Mouse (Mus musculus) MEL (cell line): Measurements from ENCODE around the gene Pdzd2. TPM values are rescaled to one million over a fixed set of nuclear protein-coding genes. Genes with fewer than 3 reads are reported as not detected.
A peak's percentile ranks its signal among the peaks of the same experiment; 100 is the strongest.

Experiments used
- DNase-seq: peaks from one replicate; pipeline ENCODE4 v3.0.0; 2011; ENCODE audit warnings: low read depth, low spot score
- H3K27ac ChIP-seq: 2 replicates; pipeline ENCODE4 v1.5.1; 2012; ENCODE audit warnings: low read depth, mild to moderate bottlenecking, control low read depth, low read length, moderate library complexity; ENCODE audit not compliant: control insufficient read depth
- H3K27me3 ChIP-seq, 2 experiments: fragments of 150-350 bp in 1 of 2; sonication (generic) in 1 of 2; 2 replicates each; pipeline ENCODE4 v1.6.1; 2012; ENCODE audit warnings: low read length in 2 of 2, mild to moderate bottlenecking in 2 of 2, improper control_type of control experiment in 1 of 2, moderate library complexity in 1 of 2; ENCODE audit not compliant: insufficient read depth in 2 of 2, control insufficient read depth in 1 of 2
- H3K36me3 ChIP-seq, 2 experiments: 2 replicates each; pipeline ENCODE4 v1.6.1; 2012 to 2014; ENCODE audit warnings: low read length in 2 of 2, improper control_type of control experiment in 1 of 2, inconsistent platforms in 1 of 2, mild to moderate bottlenecking in 1 of 2; ENCODE audit not compliant: insufficient read depth in 2 of 2, control insufficient read depth in 1 of 2
- H3K4me1 ChIP-seq, 2 experiments: fragments of 150-350 bp in 1 of 2; sonication (generic) in 1 of 2; 2 replicates each; pipeline ENCODE4 v1.6.1; 2012; ENCODE audit warnings: low read length in 2 of 2, improper control_type of control experiment in 1 of 2, mild to moderate bottlenecking in 1 of 2; ENCODE audit not compliant: insufficient read depth in 2 of 2, control insufficient read depth in 1 of 2
- H3K4me3 ChIP-seq, 2 experiments: fragments of 150-350 bp in 1 of 2; sonication (generic) in 1 of 2; 2 replicates each; pipeline ENCODE4 v1.5.1; 2012; ENCODE audit warnings: low read depth in 2 of 2, low read length in 2 of 2, mild to moderate bottlenecking in 2 of 2, moderate library complexity in 2 of 2, control low read depth in 1 of 2, improper control_type of control experiment in 1 of 2; ENCODE audit not compliant: control insufficient read depth in 1 of 2, insufficient read depth in 1 of 2
- H3K79me2 ChIP-seq: 2 replicates; pipeline ENCODE4 v1.6.1; 2012; ENCODE audit warnings: mild to moderate bottlenecking, low read length, moderate library complexity; ENCODE audit not compliant: control insufficient read depth, poor library complexity, insufficient read depth
- H3K9ac ChIP-seq: 2 replicates; pipeline ENCODE4 v1.6.1; 2012; ENCODE audit warnings: low read depth, mild to moderate bottlenecking, control low read depth, low read length, moderate library complexity; ENCODE audit not compliant: control insufficient read depth, poor library complexity, severe bottlenecking
- H3K9me3 ChIP-seq: fragments of 150-350 bp; sonication (generic); replicated peaks from 2 replicates; pipeline ENCODE4 v1.6.1; 2012; ENCODE audit warnings: mild to moderate bottlenecking, low read length, improper control_type of control experiment, moderate library complexity; ENCODE audit not compliant: insufficient read depth
- CHD1 ChIP-seq: IDR thresholded peaks from 2 replicates; pipeline ENCODE4 v1.6.1; 2012; ENCODE audit warnings: low read depth, mild to moderate bottlenecking, inconsistent platforms, low read length, improper control_type of control experiment
- CHD2 ChIP-seq: IDR thresholded peaks from 2 replicates; pipeline ENCODE4 v1.6.1; 2011; ENCODE audit warnings: low read length, improper control_type of control experiment
- CTCF ChIP-seq, 3 experiments: IDR thresholded peaks in 2 of 3; conservative IDR thresholded peaks in 1 of 3; 2 replicates each; pipeline ENCODE4 v1.5.1; 2011 to 2012; ENCODE audit warnings: low read length in 3 of 3, low read depth in 2 of 3, mild to moderate bottlenecking in 2 of 3, improper control_type of control experiment in 1 of 3, inconsistent platforms in 1 of 3, mixed read lengths in 1 of 3, moderate library complexity in 1 of 3; ENCODE audit not compliant: control insufficient read depth in 1 of 3, insufficient read depth in 1 of 3, poor library complexity in 1 of 3, severe bottlenecking in 1 of 3
- E2F4 ChIP-seq: IDR thresholded peaks from 2 replicates; pipeline ENCODE4 v1.6.1; 2011; ENCODE audit warnings: low read depth, low read length, improper control_type of control experiment, borderline replicate concordance
- ELF1 ChIP-seq: IDR thresholded peaks from 2 replicates; pipeline ENCODE4 v1.6.1; 2014; ENCODE audit warnings: low read depth, mild to moderate bottlenecking, inconsistent platforms, low read length, improper control_type of control experiment, moderate library complexity
- ETS1 ChIP-seq: IDR thresholded peaks from 2 replicates; pipeline ENCODE4 v1.6.1; 2012; ENCODE audit warnings: low read depth, mild to moderate bottlenecking, inconsistent platforms, low read length, improper control_type of control experiment, moderate library complexity
- GABPA ChIP-seq: IDR thresholded peaks from 2 replicates; pipeline ENCODE4 v1.6.1; 2012; ENCODE audit warnings: low read depth, mild to moderate bottlenecking, inconsistent platforms, low read length, improper control_type of control experiment, moderate library complexity
- GATA1 ChIP-seq: IDR thresholded peaks from 2 replicates; pipeline ENCODE4 v1.6.1; 2011; ENCODE audit warnings: low read depth, low read length, improper control_type of control experiment
- JUND ChIP-seq: IDR thresholded peaks from 2 replicates; pipeline ENCODE4 v1.6.1; 2011; ENCODE audit warnings: low read depth, mild to moderate bottlenecking, improper control_type of control experiment, low read length
- MAX ChIP-seq: IDR thresholded peaks from 2 replicates; pipeline ENCODE4 v1.6.1; 2011; ENCODE audit warnings: low read length, improper control_type of control experiment
- MAZ ChIP-seq: IDR thresholded peaks from 2 replicates; pipeline ENCODE4 v1.6.1; 2012; ENCODE audit warnings: low read depth, mild to moderate bottlenecking, inconsistent platforms, low read length, improper control_type of control experiment
- MEF2A ChIP-seq: IDR thresholded peaks from 2 replicates; pipeline ENCODE4 v1.6.1; 2014; ENCODE audit warnings: low read depth, mild to moderate bottlenecking, inconsistent platforms, low read length, improper control_type of control experiment; ENCODE audit not compliant: poor library complexity, insufficient replicate concordance, severe bottlenecking; ENCODE audit errors: extremely low read depth
- MXI1 ChIP-seq: IDR thresholded peaks from 2 replicates; pipeline ENCODE4 v1.6.1; 2011; ENCODE audit warnings: mild to moderate bottlenecking, low read depth, low read length, improper control_type of control experiment
- POLR2AphosphoS2 ChIP-seq: IDR thresholded peaks from 2 replicates; pipeline ENCODE4 v1.6.1; 2011; ENCODE audit warnings: low read length, improper control_type of control experiment
- POLR2AphosphoS5 ChIP-seq: IDR thresholded peaks from 2 replicates; pipeline ENCODE4 v1.6.1; 2012; ENCODE audit warnings: low read depth, borderline replicate concordance, mild to moderate bottlenecking, inconsistent platforms, low read length, moderate library complexity, mixed read lengths
- SMC3 ChIP-seq: IDR thresholded peaks from 2 replicates; pipeline ENCODE4 v1.6.1; 2011; ENCODE audit warnings: low read depth, low read length, improper control_type of control experiment
- TAL1 ChIP-seq: IDR thresholded peaks from 2 replicates; pipeline ENCODE4 v1.6.1; 2012; ENCODE audit warnings: mild to moderate bottlenecking, inconsistent platforms, low read length, moderate library complexity, mixed read lengths
- TCF12 ChIP-seq: IDR thresholded peaks from 2 replicates; pipeline ENCODE4 v1.6.1; 2014; ENCODE audit warnings: low read depth, mild to moderate bottlenecking, inconsistent platforms, low read length, improper control_type of control experiment, moderate library complexity
- UBTF ChIP-seq: IDR thresholded peaks from 2 replicates; pipeline ENCODE4 v1.6.1; 2012; ENCODE audit warnings: low read depth, mild to moderate bottlenecking, inconsistent platforms, low read length, improper control_type of control experiment, moderate library complexity, borderline replicate concordance; ENCODE audit not compliant: insufficient read depth
- USF1 ChIP-seq: IDR thresholded peaks from 2 replicates; pipeline ENCODE4 v1.6.1; 2014; ENCODE audit warnings: low read depth, mild to moderate bottlenecking, inconsistent platforms, low read length, improper control_type of control experiment, moderate library complexity
- USF2 ChIP-seq, 2 experiments: IDR thresholded peaks; 2 replicates each; pipeline ENCODE4 v1.6.1; 2011 to 2012; ENCODE audit warnings: improper control_type of control experiment in 2 of 2, low read length in 2 of 2, borderline replicate concordance in 1 of 2, inconsistent platforms in 1 of 2, low read depth in 1 of 2, mild to moderate bottlenecking in 1 of 2; ENCODE audit not compliant: insufficient read depth in 1 of 2
- ZKSCAN1 ChIP-seq: IDR thresholded peaks from 2 replicates; pipeline ENCODE4 v1.6.1; 2012; ENCODE audit warnings: low read depth, mild to moderate bottlenecking, inconsistent platforms, low read length, improper control_type of control experiment, moderate library complexity
- ZMIZ1 ChIP-seq: IDR thresholded peaks from 2 replicates; pipeline ENCODE4 v1.6.1; 2012; ENCODE audit warnings: low read depth, mild to moderate bottlenecking, inconsistent platforms, low read length, improper control_type of control experiment, moderate library complexity
- polyA plus RNA-seq, 2 experiments: library from polyadenylated mRNA; stranded (reverse) in 1 of 2; unstranded in 1 of 2; fragments of >175 nt in 1 of 2; fragments of >200 nt in 1 of 2; gene quantifications; 2 replicates each; pipeline versions ENCODE4 v1.2.1 to v1.2.4; 2012; ENCODE audit warnings: low replicate concordance in 2 of 2, low read depth in 1 of 2; ENCODE audit not compliant: insufficient read length in 2 of 2, insufficient read depth in 1 of 2, missing spikeins in 1 of 2
- total RNA-seq: library from RNA; depleted of rRNA; stranded (reverse); fragments of 300-350 nt; gene quantifications from 2 replicates; pipeline ENCODE4 v1.2.3, GENCODE M21; 2012

Gene Pdzd2
- total and polyA plus RNA-seq, 3 experiments = 0.15 to 0.33 TPM; not detected in 1

DNA sequence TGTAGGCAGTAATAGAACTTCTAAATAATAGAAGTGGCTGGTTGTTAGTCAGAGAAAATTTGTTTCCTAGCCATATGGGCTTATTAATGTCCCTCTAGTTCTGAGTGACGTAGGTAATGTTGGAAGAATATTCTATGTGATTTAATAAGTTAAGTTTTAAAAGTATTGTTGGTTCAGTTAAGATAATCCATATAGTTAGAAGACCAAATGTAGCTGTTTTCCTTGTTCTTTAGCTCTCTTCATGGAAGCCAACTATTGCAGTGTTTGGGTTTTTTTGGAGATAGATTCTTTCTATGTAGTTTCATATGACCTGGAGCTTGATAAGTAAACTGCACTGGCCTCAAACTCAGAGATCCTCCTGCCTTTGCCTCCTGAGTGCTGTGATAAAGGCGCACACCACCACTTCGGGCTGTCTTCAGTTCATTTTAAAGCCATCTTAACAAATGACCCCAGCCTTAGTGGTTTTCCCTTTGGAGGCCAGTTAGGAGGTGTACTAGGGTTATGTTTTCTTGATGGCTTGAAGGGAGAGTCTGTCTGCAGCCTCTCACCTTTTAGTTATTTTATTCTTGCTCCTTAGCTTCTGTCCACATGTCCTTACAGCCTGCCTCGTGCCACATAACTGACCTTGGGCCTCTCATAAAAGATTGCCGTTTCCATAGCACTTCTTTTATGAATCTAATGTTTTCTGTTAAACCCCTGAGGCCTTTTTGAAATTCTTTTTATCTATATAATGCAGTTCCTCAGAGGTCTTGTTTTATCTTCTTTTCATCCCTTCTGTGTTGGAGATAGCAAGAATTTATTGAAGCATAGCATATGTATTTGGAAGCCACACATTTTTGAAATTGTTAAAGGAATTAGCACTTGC lies 399.0 kb downstream of the Pdzd2 start (continued):
- TF ChIP-seq POLR2AphosphoS5 (no peak), UBTF (no peak), JUND (no peak), ZMIZ1 (peak; percentile 70), MXI1 (peak; percentile 89)

DNA sequence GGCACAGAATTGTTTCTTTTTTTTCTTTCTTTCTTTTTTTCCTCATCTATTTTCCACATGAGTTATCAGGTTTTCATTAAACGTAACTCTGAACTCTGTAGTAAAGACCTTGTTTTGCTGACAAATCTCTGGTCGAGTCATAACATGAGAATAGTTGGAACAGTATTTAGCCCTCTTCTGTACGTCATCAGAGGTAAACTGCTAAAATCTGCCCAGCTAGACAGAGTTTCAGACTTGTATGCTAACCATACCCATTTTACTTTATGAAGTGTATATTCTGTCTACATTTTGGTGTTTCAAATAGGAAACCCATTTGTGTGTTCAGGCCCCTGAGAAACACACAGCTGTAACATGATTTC lies 402.0 kb downstream of the Pdzd2 start:
- no peak for DNase-seq
- Histone ChIP-seq H3K79me2 (peaks cover 57% of the 10 kb centered on the region), H3K27ac (peak overlapping the region; percentile 77), H3K4me3 (no peak overlapping the region), H3K36me3 (peaks cover 6 to 84% of the 10 kb centered on the region in 2 experiments; a peak in 3 of 4 replicates), H3K4me1 (peaks cover 53 to 61% of the 10 kb centered on the region in 2 experiments), H3K9ac (no peak overlapping the region), H3K9me3 (no peaks in the 10 kb centered on the region), H3K27me3 (no peaks in the 10 kb centered on the region)
- TF ChIP-seq ZMIZ1 = no peak
- no peak for TF ChIP-seq E2F4
- no peak for TF ChIP-seq ZKSCAN1
- no peak for TF ChIP-seq USF2 (IDR thresholded peaks at IDR 0.05; ENCODE audit: borderline replicate concordance in 1 of 2, insufficient read depth in 1 of 2, low read depth in 1 of 2, low read length in 2 of 2)
- TF ChIP-seq POLR2AphosphoS5 = no peak
- no peak for TF ChIP-seq JUND
- no peak for TF ChIP-seq GABPA
- no peak for TF ChIP-seq TCF12
- no peak for TF ChIP-seq ETS1

DNA sequence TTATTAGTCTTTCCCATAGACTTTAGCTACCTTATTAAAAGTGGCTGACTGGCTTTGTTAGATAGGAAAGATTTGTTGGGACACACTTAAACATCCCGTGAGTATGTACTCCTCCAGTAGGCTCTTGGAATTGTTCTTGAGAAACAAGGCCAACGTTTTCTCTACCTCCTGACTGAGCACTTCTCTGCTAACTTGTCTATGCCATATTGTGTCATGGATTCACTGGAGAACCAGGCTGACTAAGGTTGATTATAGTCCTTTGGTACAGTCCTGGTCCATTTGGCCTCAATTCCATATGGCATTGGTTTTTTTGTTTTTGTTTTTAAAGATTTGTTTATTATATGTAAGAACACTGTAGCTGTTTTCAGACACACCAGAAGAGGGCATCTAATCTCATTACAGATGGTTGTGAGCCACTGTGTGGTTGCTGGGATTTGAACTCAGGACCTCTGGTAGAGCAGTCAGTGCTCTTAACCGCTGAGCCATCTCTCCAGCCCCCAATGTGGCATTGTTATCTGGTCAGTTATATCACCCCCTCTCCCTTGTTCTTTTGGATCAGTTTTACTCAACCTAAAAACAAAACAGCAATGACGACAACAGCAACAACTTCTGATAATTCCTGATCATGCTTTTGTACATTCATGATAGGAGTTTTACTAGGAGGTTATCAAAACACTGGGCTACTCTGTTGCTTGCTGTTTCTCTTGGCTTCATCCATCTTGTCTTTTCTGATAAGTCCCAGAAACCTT lies 402.5 kb downstream of the Pdzd2 start:
- H3K4me3 ChIP-seq = no peak overlapping the region
- peaks cover 50 to 60% of the 10 kb centered on the region in 2 experiments for H3K4me1 ChIP-seq
- H3K27me3 ChIP-seq = no peaks in the 10 kb centered on the region
- peak overlapping the region; percentile 77 for H3K27ac ChIP-seq
- peak; percentile 90 for DNase-seq
- peaks cover 59% of the 10 kb centered on the region for H3K79me2 ChIP-seq
- H3K9ac ChIP-seq = no peak overlapping the region
- H3K36me3 ChIP-seq = peaks cover 5 to 83% of the 10 kb centered on the region in 2 experiments; a peak in 3 of 4 replicates
- no peaks in the 10 kb centered on the region for H3K9me3 ChIP-seq
- TF ChIP-seq MEF2A (peak; percentile 85; the same call in 1 of the 2 replicates), UBTF (no peak), JUND (no peak; the same call in 1 of the 2 replicates), MAX (no peak), POLR2AphosphoS2 (peak; percentile 53; the same call in 1 of the 2 replicates), POLR2AphosphoS5 (no peak; the same call in 1 of the 2 replicates), TCF12 (peak; percentile 98), SMC3 (peak; percentile 2; the same call in 1 of the 2 replicates), CTCF (IDR thresholded peaks at IDR 0.05 in 2 of 3, conservative IDR thresholded peaks at IDR 0.05 in 1 of 3; ENCODE audit: control insufficient read depth in 1 of 3, insufficient read depth in 1 of 3, low read depth in 2 of 3, low read length in 3 of 3, poor library complexity in 1 of 3, severe bottlenecking in 1 of 3) (peak in 1 of 3 experiments; percentile 15; a peak in 1 of 6 replicates), ETS1 (peak; percentile 98), CHD2 (no peak; the same call in 1 of the 2 replicates), GATA1 (peak; percentile 97), ELF1 (peak; percentile 5; the same call in 1 of the 2 replicates), MAZ (peak; percentile 91; the same call in 1 of the 2 replicates), CHD1 (no peak), USF1 (no peak), TAL1 (peak; percentile 83), MXI1 (peak; percentile 79), ZKSCAN1 (no peak)
